In genomic region chr8:107390476-107391135, GRCm38 (mm10) we compare ENCODE assay signal across 21 mouse cellular contexts. TPM values are rescaled to one million over a fixed set of nuclear protein-coding genes. Genes with fewer than 3 reads are reported as not detected.
DNase-seq lines count a peak whose midpoint lies in the region; ATAC-seq and TF ChIP-seq lines count a peak whose summit lies in the region.
"Had no signal": no experiment of that assay in that cellular context is flagged by ENCODE, and none has a peak within 500 bp of the region (broad histone marks: within the 10 kb centered on the region; RNA-seq: fewer than 3 reads in every experiment).

No protein-coding gene starts in this region.

- H3K9me3 ChIP-seq in G1E (replicated peaks) = no peaks in the 10 kb centered on the region
- no peaks in the 10 kb centered on the region for H3K9me3 ChIP-seq in forebrain, postnatal 0 days (ENCODE audit: low read length)
- H3K9me3 ChIP-seq: embryonic facial prominence, embryonic 12.5 days; forebrain, embryonic 15.5 days; hindbrain, embryonic 10.5 days; limb, embryonic 15.5 days; midbrain, embryonic 13.5 days; neural tube, embryonic 13.5 days had no signal

- H3K27ac ChIP-seq in forebrain, postnatal 0 days (ENCODE audit: low read depth, low read length) = no peak overlapping the region
- H3K27ac ChIP-seq: embryonic facial prominence, embryonic 12.5 days; forebrain, embryonic 15.5 days; hindbrain, embryonic 10.5 days; layer of hippocampus, adult 2 months; midbrain, embryonic 13.5 days; neural tube, embryonic 13.5 days had no signal

- 95% methylated on average over 16 of the region's 16 CpGs for WGBS in forebrain, postnatal 0 days

- DNase-seq in heart, adult 11 months = peak; percentile 74
- DNase-seq in heart, postnatal 10 days = no peak
- no peak for DNase-seq in G1E (ENCODE audit: low spot score)
- DNase-seq in kidney, adult 8-10 months = peak; percentile 81 to 83
- DNase-seq in kidney, postnatal 36 days = peak; percentile 79 to 89
- DNase-seq in forebrain, postnatal 0 days = no peak
- no peak for DNase-seq in heart, adult 9 months (ENCODE audit: low spot score in 2 of 2)
- DNase-seq: cerebellum, adult 2 months; cerebellum, postnatal 36 days; gastrocnemius, postnatal 25 days; layer of hippocampus, postnatal 36 days; lung, postnatal 10 days; right cerebral cortex, postnatal 25 days had no signal

- ATAC-seq in G1E (ENCODE audit: extremely low read depth, insufficient number of reproducible peaks, low FRiP score, poor library complexity, severe bottlenecking) = no peak; the same call in 1 of the 2 replicates
- no peak for ATAC-seq in forebrain, postnatal 0 days
- ATAC-seq: midbrain, embryonic 13.5 days had no signal

- H3K36me3 ChIP-seq in G1E (replicated peaks) = peaks cover 19% of the 10 kb centered on the region
- H3K36me3 ChIP-seq in forebrain, postnatal 0 days (ENCODE audit: insufficient read depth) = no peaks in the 10 kb centered on the region; the same call in 1 of the 2 replicates
- H3K36me3 ChIP-seq: embryonic facial prominence, embryonic 12.5 days; forebrain, embryonic 15.5 days; hindbrain, embryonic 10.5 days; limb, embryonic 15.5 days; midbrain, embryonic 13.5 days; neural tube, embryonic 13.5 days had no signal

- H3K4me3 ChIP-seq in G1E (ENCODE audit: low read depth, low read length) = peak overlapping the region; percentile 23; the same call in 1 of the 2 replicates
- no peak overlapping the region for H3K4me3 ChIP-seq in forebrain, postnatal 0 days (ENCODE audit: low read depth, low read length)
- H3K4me3 ChIP-seq: embryonic facial prominence, embryonic 12.5 days; forebrain, embryonic 15.5 days; hindbrain, embryonic 10.5 days; layer of hippocampus, adult 2 months; limb, embryonic 15.5 days; midbrain, embryonic 13.5 days; neural tube, embryonic 13.5 days had no signal

- H3K9ac ChIP-seq in forebrain, postnatal 0 days = no peak overlapping the region
- H3K9ac ChIP-seq: embryonic facial prominence, embryonic 12.5 days; forebrain, embryonic 15.5 days; limb, embryonic 15.5 days; midbrain, embryonic 13.5 days; neural tube, embryonic 13.5 days had no signal

- no peaks in the 10 kb centered on the region for H3K27me3 ChIP-seq in G1E (ENCODE audit: insufficient read depth, low read length)
- H3K27me3 ChIP-seq in forebrain, postnatal 0 days (ENCODE audit: insufficient read depth, low read length) = no peaks in the 10 kb centered on the region
- H3K27me3 ChIP-seq: CH12.LX; embryonic facial prominence, embryonic 12.5 days; forebrain, embryonic 15.5 days; limb, embryonic 15.5 days; midbrain, embryonic 13.5 days; neural tube, embryonic 13.5 days had no signal

- TF ChIP-seq CTCF in G1E (IDR thresholded peaks at IDR 0.05; ENCODE audit: low read depth, low read length) = no peak
- no peak for TF ChIP-seq CTCF in forebrain, postnatal 0 days (IDR thresholded peaks at IDR 0.05; ENCODE audit: low read depth)

- intact Hi-C loops in heart, postnatal 10 days (cut with DNase I) = no loop called here

- H3K4me2 ChIP-seq in forebrain, postnatal 0 days (ENCODE audit: low read depth) = no peak overlapping the region
- H3K4me2 ChIP-seq: embryonic facial prominence, embryonic 12.5 days; forebrain, embryonic 15.5 days; limb, embryonic 15.5 days; midbrain, embryonic 13.5 days; neural tube, embryonic 13.5 days had no signal

- H3K4me1 ChIP-seq in G1E (ENCODE audit: insufficient read depth, low read depth, low read length) = peaks cover 34% of the 10 kb centered on the region
- H3K4me1 ChIP-seq in forebrain, postnatal 0 days (ENCODE audit: insufficient read depth) = no peaks in the 10 kb centered on the region
- H3K4me1 ChIP-seq: hindbrain, embryonic 10.5 days; midbrain, embryonic 13.5 days had no signal

RNA-seq across cellular contexts. Expression of gene Nqo1, which starts 12.4 kb away (rescaled TPM):
- total RNA-seq in heart, postnatal 10 days (2021) = 10 to 100 TPM; 14.8 to 17.0 TPM
- 3.2 and 5.6 TPM in 2 replicates for total RNA-seq in G1E (2014; fragmentation: Nextera tagmentation)
- total RNA-seq in G1E (2017) = 13.2 and 13.4 TPM in 2 replicates
- polyA plus RNA-seq in G1E (2012) = 0.25 and 0.35 TPM in 2 replicates
- 8.7 and 10.3 TPM in 2 replicates for total RNA-seq in forebrain, postnatal 0 days (2014; rRNA removed)
- polyA plus RNA-seq in forebrain, postnatal 0 days (2015; fragmentation: Nextera tagmentation; extraction: Ambion mirVana) = 13.2 and 13.6 TPM in 2 replicates

RNA-seq across cellular contexts. Expression of gene Nob1, which starts 34.2 kb away (rescaled TPM):
- 10 to 100 TPM; 23.3 to 26.1 TPM for total RNA-seq in heart, postnatal 10 days (2021)
- 58.9 and 59.1 TPM in 2 replicates for total RNA-seq in G1E (2014; fragmentation: Nextera tagmentation)
- total RNA-seq in G1E (2017) = 37.3 and 46.0 TPM in 2 replicates
- 57.2 and 76.6 TPM in 2 replicates for polyA plus RNA-seq in G1E (2012)
- 25.9 and 29.7 TPM in 2 replicates for total RNA-seq in forebrain, postnatal 0 days (2014; rRNA removed)
- polyA plus RNA-seq in forebrain, postnatal 0 days (2015; fragmentation: Nextera tagmentation; extraction: Ambion mirVana) = 43.6 and 56.0 TPM in 2 replicates

RNA-seq across cellular contexts. Expression of gene Wwp2, which starts 45.6 kb away (rescaled TPM):
- total RNA-seq in heart, postnatal 10 days (2021) = 10 to 100 TPM; 27.2 to 30.1 TPM
- total RNA-seq in G1E (2014; fragmentation: Nextera tagmentation) (65.9 and 77.5 TPM in 2 replicates), G1E (2017) (62.3 and 71.4 TPM in 2 replicates)
- polyA plus RNA-seq in G1E (2012) = 42.7 and 45.7 TPM in 2 replicates
- total RNA-seq in forebrain, postnatal 0 days (2014; rRNA removed) = 29.7 and 37.0 TPM in 2 replicates
- polyA plus RNA-seq in forebrain, postnatal 0 days (2015; fragmentation: Nextera tagmentation; extraction: Ambion mirVana) = 30.2 and 34.9 TPM in 2 replicates

Comparison
In these comparisons a context has a peak if more than half of its experiments do, and no peak if none do; other contexts are left out.
1. DNase-seq: peak in heart, adult 11 months (single experiment), kidney, adult 8-10 months (2 of 2) and kidney, postnatal 36 days (2 of 2); none in heart, postnatal 10 days (0 of 2), G1E (single experiment), forebrain, postnatal 0 days (single experiment) and heart, adult 9 months (0 of 2).